Mouse (Mus musculus) urinary bladder, postnatal 36 days (tissue): ENCODE data around the gene Smyd3.

ENCODE experiments used
- DNase-seq, 2 experiments: peaks; one replicate each; pipeline ENCODE4 v3.0.0; 2022; ENCODE audit warnings: low spot score in 2 of 2, mixed read lengths in 1 of 2

Smyd3 gene

DNA sequence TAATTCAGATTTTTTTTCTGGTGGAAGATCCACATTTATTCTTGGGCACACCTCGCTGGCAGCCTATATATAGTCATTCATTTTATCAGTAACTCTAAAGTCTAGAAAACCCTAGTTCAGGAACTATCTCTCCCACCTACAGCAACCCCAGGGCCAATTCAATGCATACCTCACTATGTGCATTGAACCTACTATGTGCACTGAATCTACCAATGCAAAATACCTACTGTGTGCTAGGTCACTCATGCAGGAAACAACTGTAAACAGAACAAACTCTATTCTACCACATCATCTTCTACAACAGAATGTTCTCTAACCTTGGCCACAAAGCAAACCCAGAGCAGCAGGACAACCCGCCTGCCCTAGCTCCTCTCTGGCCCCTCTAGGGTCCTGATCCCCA lies 484.9 kb downstream of the Smyd3 start:
- DNase-seq, result no peak

DNA sequence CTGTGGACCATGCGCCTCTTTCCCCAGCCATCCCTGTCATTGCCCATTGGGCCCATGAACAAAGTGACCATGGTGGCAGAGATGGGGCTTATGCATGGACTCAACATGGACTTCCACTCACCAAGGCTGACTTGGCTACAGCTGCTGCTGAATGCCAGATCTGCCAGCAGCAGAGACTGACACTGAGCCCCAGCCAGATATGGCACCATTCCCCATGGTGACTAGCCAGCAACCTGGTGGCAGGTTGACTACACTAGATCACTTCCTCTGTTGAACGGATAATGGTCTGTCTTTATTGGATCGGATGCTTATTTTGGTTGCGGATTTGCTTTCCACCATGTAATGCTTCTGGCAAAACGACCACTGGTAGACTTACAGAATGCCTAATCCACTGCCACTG lies 486.3 kb downstream of the Smyd3 start:
- DNase-seq, result no peak

DNA sequence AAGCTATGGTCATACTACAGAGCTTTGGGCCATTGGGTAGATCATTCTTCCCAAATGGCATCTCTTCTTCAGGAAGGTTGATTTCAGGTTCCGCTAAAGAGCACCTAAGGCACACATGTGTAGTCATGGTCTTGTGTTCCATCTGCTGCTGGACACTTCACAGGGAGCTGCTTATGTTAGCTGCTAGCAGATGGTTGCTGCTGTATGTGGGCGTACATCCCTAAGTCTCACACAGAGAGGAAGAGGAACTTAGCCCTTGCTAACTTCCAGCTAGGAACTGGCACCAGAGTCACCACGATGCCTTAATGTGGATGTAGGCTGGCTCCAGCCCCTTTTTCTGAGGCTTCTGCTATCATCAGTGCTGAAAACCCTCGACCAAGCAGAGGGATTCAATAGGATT lies 491.2 kb downstream of the Smyd3 start:
- DNase-seq, result no peak

DNA sequence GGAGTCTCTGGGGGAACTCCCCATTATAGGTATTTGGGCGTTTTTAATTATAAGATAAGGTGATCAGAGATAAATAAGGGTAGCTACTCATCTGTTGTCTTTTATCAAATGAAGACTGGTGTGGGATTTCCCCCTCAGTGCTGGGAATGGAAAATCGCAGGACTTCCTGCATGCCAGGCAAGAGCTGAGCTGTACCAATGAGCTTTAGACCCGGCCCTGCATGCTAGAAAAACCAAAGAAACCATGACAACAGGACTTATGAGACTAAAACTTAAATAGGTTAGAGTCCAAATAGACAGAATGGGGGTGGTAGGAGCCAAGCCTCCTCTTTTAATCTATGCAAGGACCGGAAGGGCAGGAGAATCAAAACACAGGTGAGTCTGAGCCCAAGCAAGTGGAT lies 492.7 kb downstream of the Smyd3 start:
- DNase-seq, result no peak

GRCm38 (mm10) chr1:179023486-179023885 lies 494.4 kb downstream of the Smyd3 start:
- no peak for DNase-seq

DNA sequence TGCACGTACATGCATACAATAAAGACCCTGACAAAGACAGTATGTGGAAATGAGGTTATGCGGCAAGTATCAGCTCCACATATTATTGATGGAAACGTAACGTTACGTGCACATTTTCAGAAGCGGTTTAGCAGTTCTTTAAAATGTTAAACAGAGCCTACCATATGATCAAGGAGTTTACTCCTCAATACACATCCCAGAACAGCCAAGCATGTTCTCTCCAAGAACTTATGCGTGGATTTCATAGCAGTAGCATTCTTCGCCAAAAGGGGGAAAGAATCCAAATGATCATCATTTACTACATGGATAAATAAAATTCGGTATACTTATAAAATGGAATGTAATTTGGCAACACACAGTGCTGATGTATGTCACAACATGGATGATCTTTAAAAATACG lies 500.4 kb downstream of the Smyd3 start:
- no peak for DNase-seq

GRCm38 (mm10) chr1:179013021-179013420 lies 504.8 kb downstream of the Smyd3 start:
- no peak for DNase-seq

- peak; percentile 1 to 43 for DNase-seq
Measured at GRCm38 (mm10) chr1:179012273-179012672, 505.6 kb downstream of the Smyd3 start.

DNA sequence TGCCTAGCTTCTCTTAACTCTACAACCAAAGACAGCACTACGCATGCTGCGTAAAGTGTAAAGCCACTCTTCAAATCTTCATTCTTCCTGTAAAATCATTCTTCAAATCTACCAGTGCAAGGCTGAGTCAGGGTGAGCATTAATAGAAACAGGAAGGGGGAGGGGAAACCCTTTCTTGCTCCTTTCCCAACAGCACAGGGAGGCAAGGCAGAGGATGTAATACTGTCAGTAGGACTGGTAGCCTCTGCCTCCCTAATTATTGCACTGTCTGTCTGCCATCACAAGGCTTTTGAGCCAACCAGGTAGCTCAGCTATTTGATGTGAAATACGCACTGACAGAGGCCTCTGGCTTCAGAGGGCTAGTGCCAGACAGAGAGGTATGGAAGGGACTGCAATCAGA lies 507.1 kb downstream of the Smyd3 start:
- DNase-seq, result no peak

- DNase-seq, result no peak
Measured at GRCm38 (mm10) chr1:179009911-179010310, 507.9 kb downstream of the Smyd3 start.

DNA sequence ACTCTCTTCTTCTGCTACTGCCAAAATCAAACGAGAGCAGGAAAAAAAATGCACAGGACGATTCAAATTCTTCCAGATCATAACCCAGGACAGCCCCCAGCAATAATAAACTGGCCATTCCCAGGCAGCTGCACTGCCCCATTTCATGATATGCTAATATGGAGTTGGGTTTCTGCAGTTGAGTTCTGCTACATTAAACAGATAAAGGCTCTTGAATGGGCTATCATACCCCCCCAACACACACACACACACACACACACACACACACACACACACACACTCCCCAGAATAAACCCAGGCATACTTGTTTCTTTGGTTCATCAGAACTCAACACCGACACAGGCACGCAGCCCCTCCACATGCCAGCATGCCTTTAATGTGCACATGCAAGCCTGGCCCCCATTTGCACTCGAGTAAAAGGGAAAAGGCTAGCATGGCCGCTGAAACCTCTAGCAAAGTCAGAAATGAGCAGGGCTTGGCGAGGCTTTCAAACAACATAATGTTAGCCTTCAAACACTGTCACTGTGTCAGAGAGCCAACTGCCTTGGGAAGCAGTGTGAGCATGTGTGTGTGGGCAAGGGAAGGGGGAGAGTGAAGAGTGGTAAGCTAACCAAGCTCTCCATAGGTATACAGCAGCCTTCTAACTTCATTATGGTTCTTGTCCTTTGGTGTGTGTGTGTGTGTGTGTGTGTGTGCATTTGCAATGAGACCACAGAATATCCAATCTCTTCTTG lies 513.5 kb downstream of the Smyd3 start:
- DNase-seq, result no peak

DNA sequence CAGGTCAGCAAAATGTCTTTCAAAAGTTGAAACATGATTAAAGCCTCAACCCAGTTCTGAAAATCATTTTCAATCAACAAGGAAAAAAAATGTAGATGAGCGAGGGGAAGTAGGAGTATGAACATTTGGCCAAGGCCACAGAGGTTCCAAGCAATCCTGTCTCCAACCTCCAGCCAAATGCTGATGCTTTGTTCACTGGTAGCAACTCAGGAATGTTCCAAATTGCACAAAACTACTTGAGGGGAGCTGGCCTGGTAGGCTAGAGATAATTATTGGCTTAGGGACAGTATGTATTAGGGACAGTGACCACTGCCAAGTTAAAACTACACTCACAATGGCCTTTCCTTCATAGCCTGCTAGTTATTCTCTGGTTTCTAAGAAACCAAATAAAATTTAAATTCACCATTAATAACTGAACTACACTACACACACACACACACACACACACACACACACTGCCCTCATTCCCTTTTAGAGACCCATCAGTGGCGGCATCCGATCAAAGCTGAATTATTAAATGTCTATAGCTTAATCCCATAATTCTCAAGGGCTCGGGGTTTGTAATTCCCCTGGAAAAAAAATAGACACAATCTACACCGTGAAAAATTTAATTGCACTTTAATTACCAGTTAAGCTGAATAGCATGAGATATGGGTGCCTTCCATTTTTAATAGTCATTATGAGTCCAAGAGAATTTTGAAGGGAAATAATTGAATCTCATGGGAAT lies 514.3 kb downstream of the Smyd3 start:
- no peak for DNase-seq

DNA sequence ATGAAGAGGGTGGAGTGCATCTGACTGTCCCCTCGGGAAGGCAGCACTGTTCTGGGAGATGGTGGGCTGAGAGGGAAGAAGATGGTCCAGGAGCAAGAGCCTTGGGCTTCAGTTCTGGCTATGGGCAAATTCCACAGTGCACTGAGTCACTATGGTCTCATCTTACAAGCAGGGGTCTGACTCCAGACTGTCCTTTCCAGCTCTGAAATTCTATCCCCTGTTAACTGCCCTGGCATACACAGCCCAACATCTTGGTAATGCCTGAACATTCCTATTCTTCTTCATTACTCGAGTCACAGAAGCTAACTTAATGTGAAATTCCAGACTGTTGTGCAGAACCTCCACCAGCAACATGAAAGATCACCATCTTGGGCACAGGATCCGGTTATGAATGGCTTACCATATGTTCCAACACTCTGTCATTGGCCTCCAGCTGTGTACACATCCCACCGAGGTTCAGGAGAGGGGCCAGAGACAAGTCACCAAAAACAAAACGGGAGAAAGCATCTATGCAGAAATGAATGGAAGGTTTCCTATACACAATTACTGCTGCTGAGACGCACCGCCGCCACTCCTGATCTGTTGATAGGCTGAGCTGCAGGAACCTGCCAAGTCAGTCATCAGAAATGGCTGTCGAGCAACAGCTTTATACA lies 517.8 kb downstream of the Smyd3 start:
- DNase-seq, result no peak

DNA sequence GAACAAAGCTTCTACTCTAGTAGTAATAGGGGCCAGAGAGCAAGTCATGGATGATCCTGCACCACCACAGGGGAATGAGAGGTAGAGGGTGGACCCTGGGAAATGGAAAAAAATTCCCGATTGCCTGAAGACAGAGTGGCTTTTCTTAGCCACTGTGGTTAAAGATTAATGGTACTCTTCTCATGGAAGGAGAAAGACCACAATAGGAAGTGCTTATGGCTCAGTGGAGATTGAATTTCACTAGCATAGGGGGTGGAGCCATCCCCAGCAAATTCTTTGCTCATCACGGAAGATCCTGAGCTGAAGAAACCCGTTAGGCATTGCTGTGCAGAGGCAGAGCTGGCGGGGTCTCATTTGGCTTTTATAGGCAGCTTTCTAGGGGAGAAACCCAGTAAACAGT lies 520.0 kb downstream of the Smyd3 start:
- no peak for DNase-seq

DNA sequence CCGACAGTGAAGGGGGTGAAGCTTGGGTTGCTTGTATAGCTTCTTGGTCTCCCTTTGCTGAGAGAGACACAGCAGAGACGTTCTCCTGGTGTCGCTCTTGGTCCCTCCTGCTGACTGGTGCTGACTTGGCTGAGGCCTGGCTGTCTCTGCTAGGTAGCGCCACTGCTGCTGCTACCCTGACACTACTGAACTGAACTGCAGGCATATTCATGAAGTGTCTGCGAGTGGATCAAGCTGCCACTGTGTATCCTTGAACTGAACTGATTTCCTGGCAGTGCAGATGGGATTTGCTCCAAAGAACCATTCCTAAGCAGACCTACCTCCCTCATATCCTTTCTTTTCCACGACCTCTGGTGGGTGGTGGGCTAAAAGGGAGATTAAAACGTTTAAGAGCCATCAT lies 523.6 kb downstream of the Smyd3 start:
- DNase-seq, result no peak

DNA sequence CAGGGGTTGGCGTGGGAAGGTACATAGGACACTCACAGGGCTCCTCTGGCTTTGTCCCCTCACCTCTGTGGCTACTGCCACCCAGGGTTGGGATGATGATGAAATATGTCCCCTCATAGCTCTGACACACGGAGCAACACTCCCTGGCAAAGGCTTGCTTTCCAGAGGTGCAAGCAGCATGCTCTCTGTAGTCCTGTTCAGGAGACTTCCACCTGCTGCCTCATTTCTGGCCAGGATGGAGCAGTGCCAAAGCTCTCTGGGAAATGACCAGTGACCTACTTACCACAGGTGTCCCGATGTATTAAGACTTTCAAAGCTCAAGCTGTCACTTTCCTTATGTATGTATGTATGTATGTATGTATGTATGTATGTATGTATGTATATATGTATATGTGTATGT lies 525.3 kb downstream of the Smyd3 start:
- DNase-seq, result no peak

- no peak for DNase-seq
Measured at GRCm38 (mm10) chr1:178991470-178991869, 526.4 kb downstream of the Smyd3 start.

GRCm38 (mm10) chr1:178991045-178991444 lies 526.8 kb downstream of the Smyd3 start:
- no peak for DNase-seq

- DNase-seq, result peak in 1 of 2 experiments; percentile 4
Measured at GRCm38 (mm10) chr1:178989485-178989884, 528.4 kb downstream of the Smyd3 start.

GRCm38 (mm10) chr1:178988176-178988575 lies 529.7 kb downstream of the Smyd3 start:
- no peak for DNase-seq

DNA sequence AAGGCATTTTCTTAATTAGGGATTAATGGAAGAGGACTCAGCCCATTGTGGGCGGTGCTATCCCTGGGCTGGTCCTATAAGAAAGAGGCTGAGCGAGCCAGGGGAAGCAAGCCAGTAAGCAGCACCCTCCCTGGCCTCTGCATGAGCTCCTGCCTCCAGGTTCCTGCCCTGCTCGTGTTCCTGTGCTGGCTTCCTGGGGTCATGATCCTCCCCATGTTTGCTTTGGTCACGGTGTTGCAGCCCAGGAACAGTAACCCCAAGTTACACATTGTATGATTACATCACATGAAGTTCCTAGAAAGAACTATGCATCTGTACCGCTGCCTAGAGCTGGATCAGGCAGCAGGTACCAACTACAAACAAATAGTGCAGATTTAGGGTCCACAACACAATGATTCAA lies 536.2 kb downstream of the Smyd3 start:
- DNase-seq, result no peak

DNA sequence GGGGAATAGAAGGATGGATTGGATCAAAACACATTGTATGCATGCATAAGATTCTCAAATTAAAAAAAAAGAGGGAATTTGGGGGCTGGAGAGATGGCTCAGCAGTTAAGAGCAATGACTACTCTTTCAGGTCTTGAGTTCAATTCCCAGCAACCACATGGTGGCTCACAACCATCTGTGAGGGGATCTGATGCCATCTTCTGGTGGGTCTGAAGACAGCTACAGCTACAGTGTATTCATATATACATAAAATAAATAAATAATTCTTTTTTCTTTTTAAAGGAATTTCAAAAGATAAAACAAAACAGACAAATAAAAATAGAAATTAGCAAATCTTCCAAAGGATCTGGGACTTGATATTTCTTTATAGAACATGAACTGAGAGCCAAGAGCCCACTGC lies 537.7 kb downstream of the Smyd3 start:
- DNase-seq, result no peak
